Mouse (Mus musculus) small intestine, adult 2 months (tissue): Measurements from ENCODE around the gene Apon. TPM values are rescaled to one million over a fixed set of nuclear protein-coding genes. Genes with fewer than 3 reads are reported as not detected.

Experiments used
- H3K27ac ChIP-seq: fragments of 200-500 bp; 2 replicates; pipeline ENCODE4 v1.5.1; 2012; ENCODE audit warnings: low read depth, low read length, control low read depth, inconsistent platforms; ENCODE audit not compliant: insufficient read depth
- H3K27me3 ChIP-seq: fragments of 200-500 bp; 2 replicates; pipeline ENCODE4 v1.6.1; 2012; ENCODE audit warnings: mild to moderate bottlenecking, moderate library complexity, low read length, inconsistent platforms; ENCODE audit not compliant: control insufficient read depth, insufficient read depth
- H3K36me3 ChIP-seq: fragments of 200-500 bp; 2 replicates; pipeline ENCODE4 v1.6.1; 2012; ENCODE audit warnings: mild to moderate bottlenecking, low read length, control low read depth, inconsistent platforms; ENCODE audit not compliant: control insufficient read depth, insufficient read depth
- H3K4me1 ChIP-seq: fragments of 200-500 bp; 2 replicates; pipeline ENCODE4 v1.6.1; 2012; ENCODE audit warnings: low read length, inconsistent platforms, mixed read lengths; ENCODE audit not compliant: control insufficient read depth, insufficient read depth, insufficient read length
- H3K4me3 ChIP-seq: fragments of 200-500 bp; 2 replicates; pipeline ENCODE4 v1.5.1; 2012; ENCODE audit warnings: low read depth, mild to moderate bottlenecking, control low read depth, inconsistent platforms, low read length, moderate library complexity
- CTCF ChIP-seq: fragments of 200-500 bp; IDR thresholded peaks from 2 replicates; pipeline ENCODE4 v1.5.1; 2012; ENCODE audit warnings: low read depth, mild to moderate bottlenecking, control low read depth, inconsistent platforms, low read length, moderate library complexity, mixed read lengths; ENCODE audit not compliant: insufficient replicate concordance, insufficient read length; ENCODE audit errors: extremely low read depth
- POLR2A ChIP-seq: fragments of 200-500 bp; IDR thresholded peaks from 2 replicates; pipeline ENCODE4 v1.6.1; 2012; ENCODE audit warnings: low read depth, mild to moderate bottlenecking, control low read depth, inconsistent platforms, low read length, moderate library complexity
- WGBS: fragments of 180-500 bp; shearing (Covaris S2); methylation state at CpG from one replicate; pipeline ENCODE4 v1.1.7; 2018; 5-methylcytosine and 5-hydroxymethylcytosine counted together
- polyA plus RNA-seq: library from polyadenylated mRNA; depleted of rRNA; stranded (reverse); fragments of >200 nt; gene quantifications from 2 replicates; pipeline ENCODE4 v1.2.3, GENCODE M21; 2012

Gene Apon
- polyA plus RNA-seq, 1 experiment = not detected

DNA sequence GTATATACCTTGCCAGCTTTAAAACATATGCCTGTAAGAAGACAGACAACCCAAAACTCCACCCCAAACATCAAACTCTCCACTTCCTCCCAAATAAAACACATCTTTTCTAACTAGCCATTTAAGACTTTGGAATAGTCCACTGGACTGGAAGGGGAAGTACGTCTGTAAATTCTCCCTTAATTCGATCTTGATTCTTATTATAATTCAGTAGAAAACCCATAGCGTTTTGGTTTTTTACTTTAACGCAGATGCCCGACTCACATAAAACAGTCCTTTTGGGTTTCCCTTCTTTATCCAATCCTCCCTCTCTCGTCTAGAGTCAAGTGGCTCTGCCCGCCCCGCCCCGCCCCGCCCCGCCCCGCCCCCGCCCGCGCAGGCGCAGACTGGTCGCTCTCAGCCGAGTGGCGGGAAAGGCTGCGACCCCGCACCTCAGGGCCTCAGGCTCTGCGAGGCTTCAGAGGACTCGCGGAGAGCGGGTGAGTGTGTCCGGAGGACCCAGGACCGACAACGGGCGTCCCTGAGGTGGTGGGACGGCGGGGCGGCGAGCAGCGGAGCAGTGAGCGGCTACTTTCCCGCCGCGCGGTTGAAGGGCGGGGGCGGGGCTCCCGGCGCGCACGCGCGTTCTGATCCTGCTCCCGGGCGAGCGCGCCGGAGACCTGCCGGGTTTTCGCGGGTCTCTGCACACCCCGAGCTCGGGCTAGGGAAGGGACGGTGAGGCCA lies 22.0 kb upstream of the Apon start, which contains the start of gene Timeless:
TSS of gene Timeless (plus strand) at position 369 of the 723 bp plus-strand sequence.
- Histone ChIP-seq H3K27ac (peak within 1 kb of the TSS; percentile 87), H3K27me3 (no peaks in the 10 kb centered on the region), H3K36me3 (no peaks in the 10 kb centered on the region), H3K4me3 (peak within 1 kb of the TSS; percentile 93), H3K4me1 (no peaks in the 10 kb centered on the region)
- WGBS = under 1% methylated on average over 58 of the region's 58 CpGs
- peak; percentile 76; the same call in 1 of the 2 replicates for TF ChIP-seq POLR2A
- TF ChIP-seq CTCF = no peak

DNA sequence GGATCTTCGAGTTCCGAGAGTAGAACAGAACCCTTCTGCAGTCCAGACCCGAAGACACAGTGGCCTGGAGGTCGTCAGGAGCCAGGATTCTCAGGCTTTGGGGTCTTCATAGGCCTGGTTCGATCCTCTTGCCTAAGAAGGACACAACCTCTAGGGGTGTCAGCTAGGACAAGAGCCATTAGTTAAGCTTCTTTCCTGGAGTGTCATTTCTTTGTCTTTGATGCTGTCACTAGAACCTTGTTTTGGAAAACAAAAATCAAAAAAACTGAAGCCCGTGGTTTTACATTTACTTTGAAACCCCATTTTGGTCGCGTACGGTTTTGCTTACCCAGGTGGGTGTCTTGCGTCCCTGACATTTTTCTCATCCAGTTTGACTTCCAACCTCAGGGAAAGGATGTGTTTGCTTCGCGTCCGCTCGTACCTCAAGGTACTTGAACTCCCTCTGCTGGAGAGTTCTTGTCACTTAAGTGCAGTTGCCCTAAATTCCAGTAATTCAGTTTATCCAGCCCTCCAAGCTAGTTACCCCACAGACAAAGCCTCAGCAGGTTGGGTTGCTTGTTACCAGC lies 21.4 kb upstream of the Apon start:
- no peak for TF ChIP-seq POLR2A
- peak; percentile 59; the same call in 1 of the 2 replicates for TF ChIP-seq CTCF
- WGBS = 0% methylated on average over 14 of the region's 14 CpGs
- Histone ChIP-seq H3K36me3 (no peaks in the 10 kb centered on the region), H3K4me1 (no peaks in the 10 kb centered on the region), H3K27ac (peak overlapping the region; percentile 87), H3K27me3 (no peaks in the 10 kb centered on the region), H3K4me3 (peak overlapping the region; percentile 93)

DNA sequence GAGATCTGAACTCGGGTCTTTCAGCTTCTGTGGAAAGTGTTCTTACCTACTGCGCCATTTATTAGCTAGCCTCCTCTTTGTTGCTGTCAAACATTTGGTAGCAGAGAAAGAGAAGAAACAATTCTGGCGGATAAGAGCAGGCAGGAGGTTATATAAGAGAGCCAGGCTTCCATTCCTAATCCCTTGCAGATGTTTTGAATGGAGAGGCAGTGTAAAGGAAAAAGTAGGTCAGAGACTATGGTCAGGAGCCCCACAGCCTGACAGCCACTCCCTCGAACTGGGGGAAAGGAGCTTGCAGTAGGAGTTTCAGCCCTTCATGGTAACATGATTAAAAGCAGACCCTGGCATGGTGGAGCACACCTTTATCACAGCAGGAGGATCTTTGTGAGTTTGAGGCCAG lies 17.6 kb upstream of the Apon start:
- Histone ChIP-seq H3K36me3 (no peaks in the 10 kb centered on the region), H3K27ac (no peak overlapping the region), H3K4me3 (no peak overlapping the region), H3K4me1 (no peaks in the 10 kb centered on the region), H3K27me3 (no peaks in the 10 kb centered on the region)
- 69% methylated on average over 4 of the region's 4 CpGs for WGBS
- TF ChIP-seq CTCF = no peak
- TF ChIP-seq POLR2A = no peak

DNA sequence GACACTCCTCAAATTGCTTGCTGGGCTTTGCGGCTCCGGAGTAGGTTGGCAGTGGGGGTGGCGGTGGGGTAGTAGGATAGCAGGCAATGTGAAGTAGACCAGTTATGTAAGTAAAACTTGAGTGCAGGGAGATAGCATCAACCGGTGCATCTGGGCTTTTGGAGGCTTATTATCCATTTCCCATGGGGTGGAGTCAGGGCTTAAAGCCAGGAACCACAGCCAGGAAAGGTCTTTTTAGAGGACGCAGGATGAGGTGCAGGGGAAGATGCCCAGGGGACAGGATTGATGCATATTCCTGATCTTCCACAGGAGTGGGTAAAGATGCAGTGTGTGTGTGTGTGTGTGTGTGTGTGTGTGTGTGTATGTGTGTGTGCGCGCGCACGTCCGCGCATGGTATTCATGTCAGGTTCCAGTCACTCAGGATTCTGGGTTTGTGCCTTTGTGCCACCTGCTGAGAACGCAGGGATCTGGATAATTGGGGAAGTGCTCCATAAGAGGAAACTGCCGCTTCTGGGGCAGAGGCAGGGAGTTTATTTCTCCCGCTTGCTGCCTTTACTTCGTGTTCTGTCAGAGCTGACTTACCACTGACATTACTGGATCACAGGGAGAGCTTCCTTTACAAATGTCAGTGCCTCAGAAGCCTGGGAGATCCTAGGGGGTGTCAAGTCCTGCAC lies 16.0 kb upstream of the Apon start:
- H3K36me3 ChIP-seq = no peaks in the 10 kb centered on the region
- H3K27me3 ChIP-seq = no peaks in the 10 kb centered on the region
- WGBS = 72% methylated on average over 15 of the region's 15 CpGs
- H3K27ac ChIP-seq = no peak overlapping the region
- H3K4me3 ChIP-seq = no peak overlapping the region
- no peaks in the 10 kb centered on the region for H3K4me1 ChIP-seq
- TF ChIP-seq POLR2A = no peak
- no peak for TF ChIP-seq CTCF

DNA sequence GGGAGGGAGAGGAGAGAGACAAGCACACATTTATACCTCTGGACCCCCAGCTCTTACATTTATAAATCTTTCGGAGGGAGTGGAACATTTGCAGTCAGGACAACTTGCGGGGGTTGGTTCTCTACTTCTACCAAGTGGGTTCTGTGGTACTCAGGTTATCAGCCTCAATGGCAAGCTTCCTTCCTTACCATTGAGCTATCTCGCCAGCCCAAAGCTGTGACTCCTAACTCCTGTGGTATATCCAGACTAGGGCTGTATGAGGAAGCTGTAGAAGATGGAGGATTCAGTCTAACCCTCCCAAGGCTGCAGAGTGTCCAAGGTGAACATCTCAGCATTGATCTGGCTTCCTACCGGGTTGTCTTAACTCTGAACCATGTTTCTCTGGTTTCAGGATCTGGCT lies 14.8 kb upstream of the Apon start:
- Histone ChIP-seq H3K4me3 (no peak overlapping the region), H3K27me3 (no peaks in the 10 kb centered on the region), H3K27ac (no peak overlapping the region), H3K4me1 (no peaks in the 10 kb centered on the region), H3K36me3 (no peaks in the 10 kb centered on the region; the same call in 1 of the 2 replicates)
- WGBS = 94% methylated on average over 4 of the region's 4 CpGs
- no peak for TF ChIP-seq POLR2A
- TF ChIP-seq CTCF = no peak

DNA sequence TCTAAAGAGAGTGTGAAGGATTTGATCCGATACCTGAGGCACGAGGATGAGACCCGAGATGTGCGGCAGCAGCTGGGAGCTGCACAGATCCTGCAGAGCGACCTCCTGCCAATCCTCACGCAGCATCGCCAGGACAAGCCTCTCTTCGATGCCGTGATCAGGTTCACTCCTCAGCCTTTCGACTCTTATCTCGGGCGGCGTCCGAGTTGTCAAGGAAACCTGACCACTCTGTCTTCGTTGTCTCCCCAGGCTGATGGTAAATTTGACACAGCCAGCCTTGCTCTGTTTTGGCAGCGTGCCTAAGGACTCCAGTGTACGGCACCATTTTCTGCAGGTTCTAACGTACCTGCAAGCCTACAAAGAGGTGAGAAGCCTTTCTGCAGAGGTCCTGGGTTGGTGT lies 13.8 kb upstream of the Apon start:
- Histone ChIP-seq H3K36me3 (no peaks in the 10 kb centered on the region; the same call in 1 of the 2 replicates), H3K27ac (no peak overlapping the region), H3K4me1 (no peaks in the 10 kb centered on the region), H3K27me3 (no peaks in the 10 kb centered on the region), H3K4me3 (no peak overlapping the region)
- TF ChIP-seq POLR2A = no peak
- no peak for TF ChIP-seq CTCF
- WGBS = 84% methylated on average over 18 of the region's 18 CpGs

DNA sequence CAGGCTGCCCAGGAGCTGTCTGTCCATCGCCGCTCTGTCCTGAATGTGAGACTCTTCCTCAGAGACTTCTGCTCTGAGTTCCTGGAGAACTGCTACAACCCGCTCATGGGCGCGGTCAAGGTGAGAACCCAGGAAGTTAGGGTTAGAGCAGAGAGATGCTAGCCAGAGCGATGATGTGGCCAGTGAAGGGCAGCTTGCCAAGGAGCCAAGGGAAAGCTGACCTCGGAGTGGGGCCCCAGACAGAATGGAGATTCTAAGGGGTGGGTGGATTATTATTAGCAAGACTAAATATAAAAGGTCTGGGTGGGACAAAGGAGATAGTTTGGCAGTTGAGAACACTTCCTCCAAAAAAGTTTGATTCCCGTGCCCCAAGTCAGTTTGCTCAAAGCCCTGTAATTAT lies 10.6 kb upstream of the Apon start:
- Histone ChIP-seq H3K36me3 (no peaks in the 10 kb centered on the region; the same call in 1 of the 2 replicates), H3K4me3 (no peak overlapping the region), H3K27ac (no peak overlapping the region), H3K27me3 (no peaks in the 10 kb centered on the region), H3K4me1 (no peaks in the 10 kb centered on the region)
- WGBS = 86% methylated on average over 8 of the region's 8 CpGs
- TF ChIP-seq POLR2A (no peak), CTCF (no peak)
